Mouse (Mus musculus): ENCODE data around the gene Dclk3. TPM values are rescaled to one million over a fixed set of nuclear protein-coding genes. Genes with fewer than 3 reads are reported as not detected.

Dclk3 gene
- 10 to 100 TPM; 55.1 to 60.7 TPM for total RNA-seq (2021)

- peak in 1 of 2 experiments; percentile 39 for DNase-seq (ENCODE audit: low spot score in 2 of 2)
- intact Hi-C loops (cut with DNase I), result loop anchor here (1.0 to 5.0 kb wide), 2 partner anchors 37 to 56 kb away; no protein-coding TSS in a partner anchor
These were observed at the start of gene Dclk3 for GRCm38 (mm10) chr9:111438904-111439835. TSS of gene Dclk3 (plus strand) at chr9:111439081.

GRCm38 (mm10) chr9:111390016-111390415, 48.9 kb upstream of the Dclk3 start:
- no peak for DNase-seq (ENCODE audit: low spot score in 2 of 2)
- intact Hi-C loops (cut with DNase I), result no loop called here

- DNase-seq (ENCODE audit: low spot score in 2 of 2), result no peak
- intact Hi-C loops (cut with DNase I), result no loop called here
These were observed 47.8 kb upstream of the Dclk3 start for GRCm38 (mm10) chr9:111391036-111391435.

GRCm38 (mm10) chr9:111391926-111392442, 46.9 kb upstream of the Dclk3 start:
- DNase-seq (ENCODE audit: low spot score in 2 of 2), result no peak
- intact Hi-C loops (cut with DNase I), result no loop called here

GRCm38 (mm10) chr9:111395265-111395664, 43.6 kb upstream of the Dclk3 start:
- intact Hi-C loops (cut with DNase I), result no loop called here
- no peak for DNase-seq (ENCODE audit: low spot score in 2 of 2)

- intact Hi-C loops (cut with DNase I), result no loop called here
- no peak for DNase-seq (ENCODE audit: low spot score in 2 of 2)
These were observed 40.8 kb upstream of the Dclk3 start for GRCm38 (mm10) chr9:111398059-111398458.

- intact Hi-C loops (cut with DNase I), result loop anchor here (1.0 to 5.0 kb wide), 3 partner anchors 17 to 78 kb away; partner anchors contain the start of gene Dclk3
- peak in 1 of 2 experiments; percentile 75 for DNase-seq (ENCODE audit: low spot score in 2 of 2)
These were observed 38.8 kb upstream of the Dclk3 start for GRCm38 (mm10) chr9:111400089-111400488.

GRCm38 (mm10) chr9:111403159-111403558, 35.7 kb upstream of the Dclk3 start:
- intact Hi-C loops (cut with DNase I), result loop anchor here (5.0 kb wide), 2 partner anchors 34 to 81 kb away; partner anchors contain the start of gene Dclk3
- DNase-seq (ENCODE audit: low spot score in 2 of 2), result no peak

GRCm38 (mm10) chr9:111404346-111405079, 34.4 kb upstream of the Dclk3 start:
- DNase-seq (ENCODE audit: low spot score in 2 of 2), result peak in 1 of 2 experiments; percentile 72
- intact Hi-C loops (cut with DNase I), result loop anchor here (5.0 kb wide), 2 partner anchors 33 to 82 kb away; partner anchors contain the start of gene Dclk3

- DNase-seq (ENCODE audit: low spot score in 2 of 2), result no peak
- intact Hi-C loops (cut with DNase I), result no loop called here
These were observed 33.8 kb upstream of the Dclk3 start for GRCm38 (mm10) chr9:111405080-111405428.

GRCm38 (mm10) chr9:111408012-111408411, 30.9 kb upstream of the Dclk3 start:
- peak in 1 of 2 experiments; percentile 74 for DNase-seq (ENCODE audit: low spot score in 2 of 2)
- intact Hi-C loops (cut with DNase I), result loop anchor here (2.0 kb wide), 1 partner anchor 25 kb away; no protein-coding TSS in a partner anchor

- DNase-seq (ENCODE audit: low spot score in 2 of 2), result peak; percentile 50 to 66
- intact Hi-C loops (cut with DNase I), result loop anchor here (2.0 kb wide), 1 partner anchor 26 kb away; no protein-coding TSS in a partner anchor
These were observed 30.5 kb upstream of the Dclk3 start for GRCm38 (mm10) chr9:111408427-111408826.

GRCm38 (mm10) chr9:111412471-111413160, 26.3 kb upstream of the Dclk3 start:
- peak; percentile 77 to 89 for DNase-seq (ENCODE audit: low spot score in 2 of 2)
- intact Hi-C loops (cut with DNase I), result no loop called here

GRCm38 (mm10) chr9:111421862-111422261, 17.0 kb upstream of the Dclk3 start:
- peak in 1 of 2 experiments; percentile 64 for DNase-seq (ENCODE audit: low spot score in 2 of 2)
- intact Hi-C loops (cut with DNase I), result no loop called here

GRCm38 (mm10) chr9:111422567-111422966, 16.3 kb upstream of the Dclk3 start:
- intact Hi-C loops (cut with DNase I), result no loop called here
- DNase-seq (ENCODE audit: low spot score in 2 of 2), result no peak

- DNase-seq (ENCODE audit: low spot score in 2 of 2), result no peak
- intact Hi-C loops (cut with DNase I), result no loop called here
These were observed 13.8 kb upstream of the Dclk3 start for GRCm38 (mm10) chr9:111425113-111425512.

GRCm38 (mm10) chr9:111425952-111426351, 12.9 kb upstream of the Dclk3 start:
- intact Hi-C loops (cut with DNase I), result no loop called here
- peak in 1 of 2 experiments; percentile 74 for DNase-seq (ENCODE audit: low spot score in 2 of 2)

- DNase-seq (ENCODE audit: low spot score in 2 of 2), result peak in 1 of 2 experiments; percentile 36
- intact Hi-C loops (cut with DNase I), result no loop called here
These were observed 10.9 kb upstream of the Dclk3 start for GRCm38 (mm10) chr9:111427891-111428555.
